Mouse (Mus musculus) bone marrow, adult 2 months (tissue): Measurements from ENCODE around the gene Gm15517.
"Not testable (repeated sequence)": the region's sequence is repeated elsewhere in the genome, so short reads cannot be mapped to it uniquely, and the experiment has no call there.

Experiments
- CTCF ChIP-seq: fragments of 200-500 bp; IDR thresholded peaks from 2 replicates; pipeline ENCODE4 v1.5.1; 2011; ENCODE audit warnings: low read length, control low read depth; ENCODE audit not compliant: control insufficient read depth, insufficient read depth
- POLR2A ChIP-seq: fragments of 200-500 bp; IDR thresholded peaks from 2 replicates; pipeline ENCODE4 v1.6.1; 2011; ENCODE audit warnings: low read depth, mild to moderate bottlenecking, control low read depth, low read length, borderline replicate concordance; ENCODE audit not compliant: control insufficient read depth

GRCm38 (mm10) chr7:44222335-44222734 is 38.9 kb upstream of the Gm15517 start:
- not testable (repeated sequence) for TF ChIP-seq POLR2A, CTCF
